Mouse (Mus musculus): ENCODE results near the gene Cd63. TPM values are rescaled to one million over a fixed set of nuclear protein-coding genes. Genes with fewer than 3 reads are reported as not detected.

The Cd63 gene
- polyA plus RNA-seq, 1 experiment, result not detected

DNA sequence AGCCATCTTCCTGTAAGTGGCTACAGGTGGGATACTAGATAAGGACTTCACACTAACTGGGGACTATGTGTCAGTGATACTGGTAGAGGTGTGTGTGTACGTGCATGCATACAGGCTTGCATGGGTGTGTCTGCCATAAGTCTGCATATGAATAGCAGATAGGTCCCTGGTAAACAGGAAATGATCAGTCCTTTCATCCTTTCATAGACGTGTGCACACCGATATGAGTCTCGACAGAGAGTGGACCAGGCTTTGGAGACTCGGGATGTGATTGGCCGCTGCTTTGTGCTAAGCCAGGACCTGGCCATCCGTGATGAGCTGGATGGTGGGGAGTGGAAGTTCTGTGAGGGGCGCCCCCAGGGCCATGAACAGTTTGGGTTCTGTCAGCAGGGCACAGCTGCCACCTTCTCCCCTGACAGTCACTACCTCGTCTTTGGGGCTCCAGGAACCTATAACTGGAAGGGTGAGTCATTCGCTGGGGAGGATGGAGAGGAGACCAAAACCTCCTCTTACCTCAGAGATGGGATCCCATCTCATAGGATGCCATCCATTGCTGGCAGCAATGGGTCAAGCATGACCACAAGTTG lies 39.8 kb downstream of the Cd63 start:
- WGBS, result 84% methylated on average over 10 of the region's 10 CpGs
- no peak overlapping the region for H3K27ac ChIP-seq (ENCODE audit: insufficient read depth, low read depth, low read length)
- H3K4me3 ChIP-seq (ENCODE audit: insufficient read depth, low read depth, low read length), result no peak overlapping the region
- no peak for TF ChIP-seq CTCF (IDR thresholded peaks at IDR 0.05; ENCODE audit: insufficient read depth, low read depth, low read length)
- no peak for TF ChIP-seq POLR2A (IDR thresholded peaks at IDR 0.05; ENCODE audit: insufficient read depth, low read depth, low read length)
- no peaks in the 10 kb centered on the region for H3K4me1 ChIP-seq (ENCODE audit: control insufficient read depth, insufficient read depth, low read length)

GRCm38 (mm10) chr10:128945675-128946074 lies 44.9 kb downstream of the Cd63 start:
- no peak for TF ChIP-seq POLR2A (IDR thresholded peaks at IDR 0.05; ENCODE audit: insufficient read depth, low read depth, low read length)
- no peak for TF ChIP-seq CTCF (IDR thresholded peaks at IDR 0.05; ENCODE audit: insufficient read depth, low read depth, low read length)
- WGBS, result 16% methylated on average over 3 of the region's 3 CpGs

DNA sequence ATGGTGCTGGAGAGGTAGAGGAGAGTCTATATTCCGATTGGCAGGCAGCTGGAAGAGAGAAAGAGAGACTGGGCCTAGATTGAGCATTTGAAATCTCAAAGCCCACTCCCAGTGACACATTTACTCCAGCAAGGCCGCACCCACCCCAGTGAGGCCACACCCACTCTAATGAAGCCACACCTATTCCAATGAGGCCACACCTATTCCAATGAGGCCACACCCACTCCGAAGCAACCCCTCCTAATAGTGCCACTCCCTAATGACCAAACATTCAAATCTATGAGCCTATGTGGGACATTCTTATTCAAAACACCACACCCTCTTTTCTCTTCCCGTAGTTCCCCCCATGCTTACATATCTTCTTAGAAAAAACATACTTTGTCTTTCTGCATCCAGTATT lies 46.7 kb downstream of the Cd63 start:
- Histone ChIP-seq H3K4me3 (ENCODE audit: insufficient read depth, low read depth, low read length) (no peak overlapping the region), H3K27ac (ENCODE audit: insufficient read depth, low read depth, low read length) (no peak overlapping the region), H3K4me1 (ENCODE audit: control insufficient read depth, insufficient read depth, low read length) (no peaks in the 10 kb centered on the region)
- TF ChIP-seq POLR2A (IDR thresholded peaks at IDR 0.05; ENCODE audit: insufficient read depth, low read depth, low read length), result no peak
- no peak for TF ChIP-seq CTCF (IDR thresholded peaks at IDR 0.05; ENCODE audit: insufficient read depth, low read depth, low read length)
- WGBS, result 88% methylated on average over 4 of the region's 4 CpGs

More at GRCm38 (mm10) chr10:128945675-128946074, 44.9 kb downstream of the Cd63 start:
- Histone ChIP-seq H3K4me3 (ENCODE audit: insufficient read depth, low read depth, low read length) (no peak overlapping the region), H3K4me1 (ENCODE audit: control insufficient read depth, insufficient read depth, low read length) (no peaks in the 10 kb centered on the region), H3K27ac (ENCODE audit: insufficient read depth, low read depth, low read length) (no peak overlapping the region)

DNA sequence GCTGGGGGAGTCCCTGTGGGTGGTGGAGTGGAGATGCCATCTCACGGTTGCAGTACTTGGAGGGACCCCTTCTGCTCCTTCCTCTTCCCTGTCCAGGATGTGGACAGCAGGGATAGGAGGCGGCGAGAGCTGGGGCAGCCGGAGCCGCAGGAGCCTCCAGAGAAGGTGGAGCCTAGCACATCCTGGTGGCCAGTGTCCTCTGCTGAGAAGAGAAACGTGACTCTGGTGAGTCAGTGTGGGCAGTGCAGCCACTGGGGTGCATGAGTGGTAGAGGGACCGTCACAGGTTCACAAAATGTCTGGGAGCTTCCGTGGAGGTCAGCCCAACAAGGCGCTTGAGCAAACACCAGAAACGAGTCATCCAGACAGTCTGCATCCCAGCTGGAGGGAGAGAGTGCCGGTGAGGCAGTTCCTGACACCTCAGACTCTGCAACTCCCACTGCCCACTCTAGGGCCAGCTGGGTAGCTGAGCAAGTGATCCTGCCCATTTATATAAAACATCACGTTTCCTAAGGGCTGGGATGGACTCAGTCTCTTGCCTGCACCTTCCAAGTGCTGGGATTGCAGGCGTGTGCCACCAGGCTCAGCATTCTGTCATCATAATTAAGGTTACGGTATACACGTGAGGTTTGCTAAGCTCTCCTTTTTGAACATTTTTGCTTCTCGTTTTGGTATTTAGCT lies 49.6 kb downstream of the Cd63 start:
- WGBS, result 66% methylated on average over 16 of the region's 16 CpGs
- H3K4me3 ChIP-seq (ENCODE audit: insufficient read depth, low read depth, low read length), result no peak overlapping the region
- TF ChIP-seq CTCF (IDR thresholded peaks at IDR 0.05; ENCODE audit: insufficient read depth, low read depth, low read length), result no peak
- H3K4me1 ChIP-seq (ENCODE audit: control insufficient read depth, insufficient read depth, low read length), result no peaks in the 10 kb centered on the region
- H3K27ac ChIP-seq (ENCODE audit: insufficient read depth, low read depth, low read length), result no peak overlapping the region

GRCm38 (mm10) chr10:128958340-128958739 lies 57.6 kb downstream of the Cd63 start:
- H3K4me1 ChIP-seq (ENCODE audit: control insufficient read depth, insufficient read depth, low read length), result no peaks in the 10 kb centered on the region
- H3K27ac ChIP-seq (ENCODE audit: insufficient read depth, low read depth, low read length), result no peak overlapping the region
- TF ChIP-seq POLR2A (IDR thresholded peaks at IDR 0.05; ENCODE audit: insufficient read depth, low read depth, low read length), result no peak
- H3K4me3 ChIP-seq (ENCODE audit: insufficient read depth, low read depth, low read length), result no peak overlapping the region
- 76% methylated on average over 10 of the region's 10 CpGs for WGBS

GRCm38 (mm10) chr10:128960142-128960541 lies 59.4 kb downstream of the Cd63 start:
- no peak overlapping the region for H3K4me3 ChIP-seq (ENCODE audit: insufficient read depth, low read depth, low read length)
- no peak overlapping the region for H3K27ac ChIP-seq (ENCODE audit: insufficient read depth, low read depth, low read length)
- TF ChIP-seq CTCF (IDR thresholded peaks at IDR 0.05; ENCODE audit: insufficient read depth, low read depth, low read length) (no peak), POLR2A (IDR thresholded peaks at IDR 0.05; ENCODE audit: insufficient read depth, low read depth, low read length) (no peak)
- 80% methylated on average over 4 of the region's 4 CpGs for WGBS
- H3K4me1 ChIP-seq (ENCODE audit: control insufficient read depth, insufficient read depth, low read length), result no peaks in the 10 kb centered on the region

GRCm38 (mm10) chr10:128960590-128961584 lies 60.1 kb downstream of the Cd63 start, which contains the start of gene Mettl7b:
Gene Mettl7b, minus strand, starts transcription at chr10:128960988.
- Histone ChIP-seq H3K4me3 (ENCODE audit: insufficient read depth, low read depth, low read length) (no peak within 1 kb of the TSS), H3K4me1 (ENCODE audit: control insufficient read depth, insufficient read depth, low read length) (no peaks in the 10 kb centered on the region), H3K27ac (ENCODE audit: insufficient read depth, low read depth, low read length) (no peak within 1 kb of the TSS)
- WGBS, result 87% methylated on average over 12 of the region's 12 CpGs
- TF ChIP-seq POLR2A (IDR thresholded peaks at IDR 0.05; ENCODE audit: insufficient read depth, low read depth, low read length), result no peak
- TF ChIP-seq CTCF (IDR thresholded peaks at IDR 0.05; ENCODE audit: insufficient read depth, low read depth, low read length), result no peak

Other genes starting within 250 kb of the Cd63 start
- gene Suox, start 226.9 kb upstream of the Cd63 start, polyA plus RNA-seq (2012; ENCODE audit: insufficient read depth, insufficient read length, low replicate concordance, missing spikeins), result not detected in 2 replicates
- not detected in 2 replicates for gene Rab5b, start 204.7 kb upstream of the Cd63 start, polyA plus RNA-seq (2012; ENCODE audit: insufficient read depth, insufficient read length, low replicate concordance, missing spikeins)
- not detected in 2 replicates for gene Pmel, start 196.8 kb upstream of the Cd63 start, polyA plus RNA-seq (2012; ENCODE audit: insufficient read depth, insufficient read length, low replicate concordance, missing spikeins)
- gene Cdk2, start 196.0 kb upstream of the Cd63 start, polyA plus RNA-seq (2012; ENCODE audit: insufficient read depth, insufficient read length, low replicate concordance, missing spikeins), result not detected in 2 replicates
- gene Dgka, start 156.1 kb upstream of the Cd63 start, polyA plus RNA-seq (2012; ENCODE audit: insufficient read depth, insufficient read length, low replicate concordance, missing spikeins), result 167 TPM in 1 of 2 replicates, not detected in the other
- not detected in 2 replicates for gene Pym1, start 153.1 kb upstream of the Cd63 start, polyA plus RNA-seq (2012; ENCODE audit: insufficient read depth, insufficient read length, low replicate concordance, missing spikeins)
- not detected in 2 replicates for gene Mmp19, start 110.1 kb upstream of the Cd63 start, polyA plus RNA-seq (2012; ENCODE audit: insufficient read depth, insufficient read length, low replicate concordance, missing spikeins)
- gene Dnajc14, start 96.9 kb upstream of the Cd63 start, polyA plus RNA-seq (2012; ENCODE audit: insufficient read depth, insufficient read length, low replicate concordance, missing spikeins), result not detected in 2 replicates
- gene Tmem198b, start 96.6 kb upstream of the Cd63 start, polyA plus RNA-seq (2012; ENCODE audit: insufficient read depth, insufficient read length, low replicate concordance, missing spikeins), result not detected in 2 replicates
- not detected in 2 replicates for gene Sarnp, start 83.7 kb upstream of the Cd63 start, polyA plus RNA-seq (2012; ENCODE audit: insufficient read depth, insufficient read length, low replicate concordance, missing spikeins)
- not detected in 2 replicates for gene Ormdl2, start 79.3 kb upstream of the Cd63 start, polyA plus RNA-seq (2012; ENCODE audit: insufficient read depth, insufficient read length, low replicate concordance, missing spikeins)
- not detected in 2 replicates for gene Gdf11, start 9.3 kb upstream of the Cd63 start, polyA plus RNA-seq (2012; ENCODE audit: insufficient read depth, insufficient read length, low replicate concordance, missing spikeins)
- gene Rdh5, start 21.9 kb downstream of the Cd63 start, polyA plus RNA-seq (2012; ENCODE audit: insufficient read depth, insufficient read length, low replicate concordance, missing spikeins), result not detected in 2 replicates
- gene Bloc1s1, start 23.0 kb downstream of the Cd63 start, polyA plus RNA-seq (2012; ENCODE audit: insufficient read depth, insufficient read length, low replicate concordance, missing spikeins), result not detected in 2 replicates
- not detected in 2 replicates for gene Itga7, start 32.8 kb downstream of the Cd63 start, polyA plus RNA-seq (2012; ENCODE audit: insufficient read depth, insufficient read length, low replicate concordance, missing spikeins)
- gene Mettl7b, start 60.0 kb downstream of the Cd63 start, polyA plus RNA-seq (2012; ENCODE audit: insufficient read depth, insufficient read length, low replicate concordance, missing spikeins), result not detected in 2 replicates
- not detected in 2 replicates for gene Olfr9, start 88.4 kb downstream of the Cd63 start, polyA plus RNA-seq (2012; ENCODE audit: insufficient read depth, insufficient read length, low replicate concordance, missing spikeins)
- not detected in 2 replicates for gene Olfr763, start 109.8 kb downstream of the Cd63 start, polyA plus RNA-seq (2012; ENCODE audit: insufficient read depth, insufficient read length, low replicate concordance, missing spikeins)
- gene Olfr764-ps1, start 138.9 kb downstream of the Cd63 start, polyA plus RNA-seq (2012; ENCODE audit: insufficient read depth, insufficient read length, low replicate concordance, missing spikeins), result not detected in 2 replicates
- not detected in 2 replicates for gene Olfr765, start 149.0 kb downstream of the Cd63 start, polyA plus RNA-seq (2012; ENCODE audit: insufficient read depth, insufficient read length, low replicate concordance, missing spikeins)
- gene Olfr766-ps1, start 168.0 kb downstream of the Cd63 start, polyA plus RNA-seq (2012; ENCODE audit: insufficient read depth, insufficient read length, low replicate concordance, missing spikeins), result not detected in 2 replicates
- not detected in 2 replicates for gene Olfr767, start 181.9 kb downstream of the Cd63 start, polyA plus RNA-seq (2012; ENCODE audit: insufficient read depth, insufficient read length, low replicate concordance, missing spikeins)
- gene Olfr768, start 198.4 kb downstream of the Cd63 start, polyA plus RNA-seq (2012; ENCODE audit: insufficient read depth, insufficient read length, low replicate concordance, missing spikeins), result not detected in 2 replicates
- gene Olfr769, start 216.9 kb downstream of the Cd63 start, polyA plus RNA-seq (2012; ENCODE audit: insufficient read depth, insufficient read length, low replicate concordance, missing spikeins), result not detected in 2 replicates
- gene Olfr770, start 238.0 kb downstream of the Cd63 start, polyA plus RNA-seq (2012; ENCODE audit: insufficient read depth, insufficient read length, low replicate concordance, missing spikeins), result not detected in 2 replicates